Mouse (Mus musculus): ENCODE data around the gene Gm7714.

DNA sequence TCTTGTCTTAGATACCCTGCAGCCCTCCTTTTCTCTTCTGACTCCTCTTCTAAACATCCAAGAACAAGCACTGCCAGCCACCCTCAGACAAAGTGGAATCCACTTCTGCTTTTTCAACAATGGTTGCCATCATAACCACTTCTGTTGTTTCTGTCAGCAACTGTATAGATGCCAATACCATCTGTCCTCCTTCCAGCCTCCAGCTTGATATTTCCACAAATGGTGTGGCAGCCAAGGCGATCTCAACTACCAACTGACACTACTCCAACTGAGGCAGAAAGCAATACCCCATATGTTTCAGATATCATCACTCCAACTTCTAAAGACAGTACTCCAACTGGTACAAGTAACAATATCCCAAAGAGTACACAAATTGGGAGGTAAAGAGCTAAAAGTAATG is 12.2 kb upstream of the Gm7714 start:
- TF ChIP-seq CTCF (IDR thresholded peaks at IDR 0.05; ENCODE audit: control insufficient read depth, insufficient read depth, low read length) (no peak), POLR2A (IDR thresholded peaks at IDR 0.05; ENCODE audit: borderline replicate concordance, control insufficient read depth, low read depth, low read length) (no peak)

Data from bone marrow, adult 2 months (tissue).